Mouse (Mus musculus) adrenal gland, postnatal 36 days (tissue): Measurements from ENCODE around the gene Ifitm6. TPM values are rescaled to one million over a fixed set of nuclear protein-coding genes. Genes with fewer than 3 reads are reported as not detected.
"Not testable (repeated sequence)": the region's sequence is repeated elsewhere in the genome, so short reads cannot be mapped to it uniquely, and the experiment has no call there.

Experiments
- DNase-seq, 2 experiments: peaks; one replicate each; pipeline ENCODE4 v3.0.0; 2021; ENCODE audit warnings: mixed read lengths in 1 of 2
- total RNA-seq, 2 experiments: library from RNA; stranded (reverse); gene quantifications; 2 replicates each; pipeline ENCODE4 v1.2.3; 2021

The Ifitm6 gene
- total RNA-seq, 2 experiments from 2014 or later = 0.99 TPM; not detected in 1

GRCm38 (mm10) chr7:140971479-140972171 lies 46.1 kb downstream of the Ifitm6 start:
- no peak for DNase-seq

- DNase-seq = no peak
Measured at GRCm38 (mm10) chr7:140970931-140971330, 46.8 kb downstream of the Ifitm6 start.

DNA sequence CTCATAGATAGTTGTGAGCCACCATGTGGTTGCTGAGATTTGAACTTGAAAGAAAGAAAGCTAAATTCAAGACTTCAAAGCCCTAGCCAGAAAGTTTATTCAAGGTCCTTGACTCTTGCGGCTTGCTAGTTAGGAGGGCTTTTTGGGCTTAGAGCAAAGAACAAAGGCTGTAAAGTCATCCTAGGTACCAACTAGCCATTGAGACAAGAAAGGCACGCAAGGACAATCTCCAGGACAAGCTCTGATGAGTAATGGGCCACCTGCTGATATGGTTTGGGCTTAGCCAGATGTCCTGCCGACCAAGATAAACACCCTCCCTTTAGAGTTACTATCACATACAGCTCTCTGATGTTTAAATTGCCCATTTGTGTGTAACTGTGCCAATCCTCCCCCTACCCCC lies 49.0 kb downstream of the Ifitm6 start:
- DNase-seq = not testable (repeated sequence)

- no peak for DNase-seq
Measured at GRCm38 (mm10) chr7:140967862-140968591, 49.7 kb downstream of the Ifitm6 start.

GRCm38 (mm10) chr7:140966921-140967320 lies 50.8 kb downstream of the Ifitm6 start, which contains the start of gene Ifitm1:
Ifitm1 (plus strand) TSS chr7:140967221.
- no peak for DNase-seq

Other genes with a start within 250 kb of the Ifitm6 start
- not detected for gene Syce1, start 230.1 kb downstream of the Ifitm6 start, total RNA-seq
- gene Zfp941, start 195.7 kb downstream of the Ifitm6 start, total RNA-seq = 1 to 10 TPM; 2.7 to 3.4 TPM
- under 1 TPM in 1 of 2 experiments, not detected in 1; 0.70 TPM for gene Urah, start 182.9 kb downstream of the Ifitm6 start, total RNA-seq
- not detected for gene Scgb1c1, start 172.4 kb downstream of the Ifitm6 start, total RNA-seq
- gene Odf3, start 170.1 kb downstream of the Ifitm6 start, total RNA-seq = under 1 TPM in 1 of 2 experiments, not detected in 1; 0.26 TPM
- gene Gm45785, start 161.6 kb downstream of the Ifitm6 start, total RNA-seq = 1 to 10 TPM in 1 of 2 experiments, not detected in 1; 1.3 TPM
- 10 to 100 TPM; 52.7 to 60.4 TPM for gene Ric8a, start 161.0 kb downstream of the Ifitm6 start, total RNA-seq
- 10 to 100 TPM; 30.5 to 41.4 TPM for gene Bet1l, start 160.3 kb downstream of the Ifitm6 start, total RNA-seq
- 100 to 1,000 TPM; 118 to 127 TPM for gene Psmd13, start 136.0 kb downstream of the Ifitm6 start, total RNA-seq
- gene Sirt3, start 135.6 kb downstream of the Ifitm6 start, total RNA-seq = 10 to 100 TPM; 31.3 to 33.8 TPM
- gene Cox8b, start 117.5 kb downstream of the Ifitm6 start, total RNA-seq = 1,000 to 10,000 TPM in 1 of 2 experiments, 100 to 1,000 TPM in 1; 964 to 1,065 TPM
- gene Nlrp6, start 97.0 kb downstream of the Ifitm6 start, total RNA-seq = 1 to 10 TPM in 1 of 2 experiments, under 1 TPM in 1; 0.99 to 1.1 TPM
- 10 to 100 TPM; 35.8 to 38.1 TPM for gene Pgghg, start 76.5 kb downstream of the Ifitm6 start, total RNA-seq
- gene Ifitm5, start 67.6 kb downstream of the Ifitm6 start, total RNA-seq = 1 to 10 TPM in 1 of 2 experiments, under 1 TPM in 1; 0.63 to 1.7 TPM
- gene Gm45717, start 62.0 kb downstream of the Ifitm6 start, total RNA-seq = not detected
- gene Ifitm2, start 61.9 kb downstream of the Ifitm6 start, total RNA-seq = 100 to 1,000 TPM; 430 to 633 TPM
- gene Ifitm1, start 50.7 kb downstream of the Ifitm6 start, total RNA-seq = 1 to 10 TPM; 5.5 to 7.3 TPM
- 100 to 1,000 TPM; 135 to 191 TPM for gene Ifitm3, start 7.2 kb downstream of the Ifitm6 start, total RNA-seq
- gene Gm17387, start 11.2 kb upstream of the Ifitm6 start, total RNA-seq = not detected
- gene B4galnt4, start 43.2 kb upstream of the Ifitm6 start, total RNA-seq = under 1 TPM; 0.83 to 0.95 TPM
- 1 to 10 TPM; 1.4 to 1.5 TPM for gene Pkp3, start 60.3 kb upstream of the Ifitm6 start, total RNA-seq
- 1 to 10 TPM; 2.4 to 4.3 TPM for gene Sigirr, start 82.6 kb upstream of the Ifitm6 start, total RNA-seq
- gene Ano9, start 99.9 kb upstream of the Ifitm6 start, total RNA-seq = under 1 TPM; 0.30 TPM
- gene Ptdss2, start 104.5 kb upstream of the Ifitm6 start, total RNA-seq = 10 to 100 TPM; 41.8 to 42.9 TPM
- 100 to 1,000 TPM; 265 to 371 TPM for gene Rnh1, start 154.9 kb upstream of the Ifitm6 start, total RNA-seq
- 10 to 100 TPM; 89.1 to 93.9 TPM for gene Hras, start 176.1 kb upstream of the Ifitm6 start, total RNA-seq
- 1 to 10 TPM; 4.7 to 8.8 TPM for gene Lrrc56, start 176.2 kb upstream of the Ifitm6 start, total RNA-seq
- gene Lmntd2, start 196.2 kb upstream of the Ifitm6 start, total RNA-seq = under 1 TPM; 0.13 TPM
- 1 to 10 TPM; 3.6 to 4.1 TPM for gene Rassf7, start 197.9 kb upstream of the Ifitm6 start, total RNA-seq
- gene Phrf1, start 210.9 kb upstream of the Ifitm6 start, total RNA-seq = 10 to 100 TPM; 70.5 to 89.3 TPM
- 10 to 100 TPM; 13.5 to 14.9 TPM for gene Irf7, start 248.6 kb upstream of the Ifitm6 start, total RNA-seq